Mouse (Mus musculus): ENCODE data around the gene Tenm4. TPM values are rescaled to one million over a fixed set of nuclear protein-coding genes. Genes with fewer than 3 reads are reported as not detected.

The Tenm4 gene
- polyA plus RNA-seq, 1 experiment from 2014 or later = 5.0 TPM

- Histone ChIP-seq H3K27me3 (replicated peaks; ENCODE audit: insufficient read depth, low read length) (no peaks in the 10 kb centered on the region), H3K36me3 (ENCODE audit: insufficient read depth, low read length) (no peaks in the 10 kb centered on the region), H3K4me1 (ENCODE audit: insufficient read depth, low read depth, low read length) (no peaks in the 10 kb centered on the region), H3K4me2 (replicated peaks; ENCODE audit: low read depth, low read length) (no peak overlapping the region), H3K9me3 (ENCODE audit: low read length) (no peaks in the 10 kb centered on the region), H3K9ac (replicated peaks; ENCODE audit: low read depth) (no peak overlapping the region), H3K27ac (ENCODE audit: low read length) (no peak overlapping the region), H3K4me3 (ENCODE audit: low read depth, low read length) (no peak overlapping the region)
- TF ChIP-seq CTCF (IDR thresholded peaks at IDR 0.05) = no peak
- TF ChIP-seq EP300 (IDR thresholded peaks at IDR 0.05) = no peak
- ATAC-seq (no peak), DNase-seq (ENCODE audit: low spot score) (no peak)
- WGBS = 75% methylated on average over 6 of the region's 6 CpGs
These were observed 597.7 kb downstream of the Tenm4 start for GRCm38 (mm10) chr7:96768718-96769117.

DNA sequence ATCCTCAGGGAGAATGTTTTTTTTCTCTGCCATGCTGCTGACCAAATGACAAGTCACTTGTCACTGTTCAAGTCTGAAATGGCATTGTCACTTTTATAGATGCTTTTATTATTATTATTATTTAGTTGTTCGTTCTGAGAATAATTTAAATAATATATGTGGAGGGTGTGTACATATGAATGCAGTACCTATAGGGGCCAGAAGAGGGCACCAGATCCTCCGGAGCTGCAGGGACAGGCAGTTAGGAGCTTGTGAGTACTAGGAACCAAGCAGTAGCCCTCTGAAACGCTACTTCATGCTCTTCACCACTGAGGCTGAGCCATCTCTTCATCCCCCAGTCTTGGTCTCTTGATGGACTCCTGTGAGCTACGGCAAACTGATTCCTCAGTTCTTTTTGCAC, 598.7 kb downstream of the Tenm4 start:
- peak; percentile 30 for DNase-seq (ENCODE audit: low spot score)
- 67% methylated on average over 4 of the region's 4 CpGs for WGBS

GRCm38 (mm10) chr7:96772966-96773365, 601.9 kb downstream of the Tenm4 start:
- no peak for ATAC-seq
- Histone ChIP-seq H3K4me1 (ENCODE audit: insufficient read depth, low read depth, low read length) (no peaks in the 10 kb centered on the region), H3K9me3 (ENCODE audit: low read length) (no peaks in the 10 kb centered on the region), H3K27me3 (replicated peaks; ENCODE audit: insufficient read depth, low read length) (no peaks in the 10 kb centered on the region), H3K4me3 (ENCODE audit: low read depth, low read length) (no peak overlapping the region), H3K9ac (replicated peaks; ENCODE audit: low read depth) (no peak overlapping the region), H3K36me3 (ENCODE audit: insufficient read depth, low read length) (no peaks in the 10 kb centered on the region), H3K4me2 (replicated peaks; ENCODE audit: low read depth, low read length) (no peak overlapping the region), H3K27ac (ENCODE audit: low read length) (no peak overlapping the region)
- 81% methylated on average over 4 of the region's 4 CpGs for WGBS
- DNase-seq (ENCODE audit: low spot score) = no peak
- TF ChIP-seq EP300 (IDR thresholded peaks at IDR 0.05) (no peak), CTCF (IDR thresholded peaks at IDR 0.05) (no peak)

More for the DNA sequence above, 598.7 kb downstream of the Tenm4 start:
- TF ChIP-seq EP300 (IDR thresholded peaks at IDR 0.05) = no peak
- TF ChIP-seq CTCF (IDR thresholded peaks at IDR 0.05) = peak; percentile 67
- H3K4me1 ChIP-seq (ENCODE audit: insufficient read depth, low read depth, low read length) = no peaks in the 10 kb centered on the region
- no peak overlapping the region for H3K4me3 ChIP-seq (ENCODE audit: low read depth, low read length)
- H3K9ac ChIP-seq (replicated peaks; ENCODE audit: low read depth) = no peak overlapping the region
- H3K27ac ChIP-seq (ENCODE audit: low read length) = no peak overlapping the region
- H3K4me2 ChIP-seq (replicated peaks; ENCODE audit: low read depth, low read length) = no peak overlapping the region
- ATAC-seq = no peak
- H3K9me3 ChIP-seq (ENCODE audit: low read length) = no peaks in the 10 kb centered on the region
- no peaks in the 10 kb centered on the region for H3K36me3 ChIP-seq (ENCODE audit: insufficient read depth, low read length)
- H3K27me3 ChIP-seq (replicated peaks; ENCODE audit: insufficient read depth, low read length) = no peaks in the 10 kb centered on the region

GRCm38 (mm10) chr7:96773585-96774225, 602.7 kb downstream of the Tenm4 start:
- Histone ChIP-seq H3K4me1 (ENCODE audit: insufficient read depth, low read depth, low read length) (no peaks in the 10 kb centered on the region), H3K27me3 (replicated peaks; ENCODE audit: insufficient read depth, low read length) (no peaks in the 10 kb centered on the region), H3K9ac (replicated peaks; ENCODE audit: low read depth) (no peak overlapping the region), H3K36me3 (ENCODE audit: insufficient read depth, low read length) (no peaks in the 10 kb centered on the region), H3K4me3 (ENCODE audit: low read depth, low read length) (no peak overlapping the region), H3K9me3 (ENCODE audit: low read length) (no peaks in the 10 kb centered on the region), H3K4me2 (replicated peaks; ENCODE audit: low read depth, low read length) (no peak overlapping the region), H3K27ac (ENCODE audit: low read length) (no peak overlapping the region)
- TF ChIP-seq CTCF (IDR thresholded peaks at IDR 0.05) = no peak
- TF ChIP-seq EP300 (IDR thresholded peaks at IDR 0.05) = no peak
- WGBS = 87% methylated on average over 17 of the region's 17 CpGs
- DNase-seq (ENCODE audit: low spot score) = no peak
- no peak for ATAC-seq

GRCm38 (mm10) chr7:96775080-96775486, 604.0 kb downstream of the Tenm4 start:
- WGBS = 27% methylated on average over 6 of the region's 6 CpGs
- H3K4me1 ChIP-seq (ENCODE audit: insufficient read depth, low read depth, low read length) = no peaks in the 10 kb centered on the region
- ATAC-seq = no peak; the same call in 1 of the 2 replicates
- no peaks in the 10 kb centered on the region for H3K9me3 ChIP-seq (ENCODE audit: low read length)
- H3K4me3 ChIP-seq (ENCODE audit: low read depth, low read length) = no peak overlapping the region
- no peak overlapping the region for H3K9ac ChIP-seq (replicated peaks; ENCODE audit: low read depth)
- 0 out of 2 replicates have a peak overlapping the region, but pooled peaks have one; percentile 32 for H3K27ac ChIP-seq (ENCODE audit: low read length)
- no peak for TF ChIP-seq CTCF (IDR thresholded peaks at IDR 0.05)
- no peak for TF ChIP-seq EP300 (IDR thresholded peaks at IDR 0.05)
- H3K27me3 ChIP-seq (replicated peaks; ENCODE audit: insufficient read depth, low read length) = no peaks in the 10 kb centered on the region
- no peak overlapping the region for H3K4me2 ChIP-seq (replicated peaks; ENCODE audit: low read depth, low read length)
- H3K36me3 ChIP-seq (ENCODE audit: insufficient read depth, low read length) = no peaks in the 10 kb centered on the region
- peak; percentile 27 for DNase-seq (ENCODE audit: low spot score)

GRCm38 (mm10) chr7:96777938-96778600, 607.0 kb downstream of the Tenm4 start:
- H3K9ac ChIP-seq (replicated peaks; ENCODE audit: low read depth) = no peak overlapping the region
- no peak for TF ChIP-seq EP300 (IDR thresholded peaks at IDR 0.05)
- no peak for TF ChIP-seq CTCF (IDR thresholded peaks at IDR 0.05)

More at GRCm38 (mm10) chr7:96777938-96778600, 607.0 kb downstream of the Tenm4 start:
- Histone ChIP-seq H3K9me3 (ENCODE audit: low read length) (no peaks in the 10 kb centered on the region), H3K27me3 (replicated peaks; ENCODE audit: insufficient read depth, low read length) (no peaks in the 10 kb centered on the region), H3K36me3 (ENCODE audit: insufficient read depth, low read length) (no peaks in the 10 kb centered on the region), H3K4me1 (ENCODE audit: insufficient read depth, low read depth, low read length) (no peaks in the 10 kb centered on the region), H3K4me2 (replicated peaks; ENCODE audit: low read depth, low read length) (no peak overlapping the region), H3K4me3 (ENCODE audit: low read depth, low read length) (no peak overlapping the region), H3K27ac (ENCODE audit: low read length) (no peak overlapping the region)
- DNase-seq (ENCODE audit: low spot score) (no peak), ATAC-seq (0 out of 2 replicates have a peak, but pooled peaks have one; percentile 11)
- 83% methylated on average over 8 of the region's 8 CpGs for WGBS

Data from lung, postnatal 0 days (tissue).